Mouse (Mus musculus) forebrain, postnatal 0 days (tissue): ENCODE measurements at regions not wholly inside any gene's neighbourhood (a gene's known extent, or its start where the extent isn't known, plus 50 kb on each side); places are given as distances from the start of the nearest gene placed in this dataset.
A peak's percentile ranks its signal among the peaks of the same experiment; 100 is the strongest.

Experiments
- ATAC-seq: fragments of 200-750 bp; cut with Nextera tagmentation; 2 replicates; pipeline ENCODE4 v1.8.0; 2017; ENCODE audit warnings: mild to moderate bottlenecking, moderate library complexity
- DNase-seq: peaks from one replicate; pipeline ENCODE4 v3.0.0-alpha.2; 2015
- H3K27ac ChIP-seq: fragments of 300-500 bp; sonication (generic); 2 replicates; pipeline ENCODE4 v1.5.1; 2014; ENCODE audit warnings: low read depth, mild to moderate bottlenecking, antibody characterized with exemption, low read length, moderate library complexity, mixed read lengths
- H3K27me3 ChIP-seq: fragments of 300-500 bp; sonication (generic); 2 replicates; pipeline ENCODE4 v1.6.1; 2014; ENCODE audit warnings: mild to moderate bottlenecking, low read length, mixed read lengths; ENCODE audit not compliant: insufficient read depth
- H3K36me3 ChIP-seq: fragments of 300-500 bp; sonication (generic); 2 replicates; pipeline ENCODE4 v1.6.1; 2014; ENCODE audit warnings: mild to moderate bottlenecking, moderate library complexity; ENCODE audit not compliant: insufficient read depth
- H3K4me1 ChIP-seq: fragments of 300-500 bp; sonication (generic); 2 replicates; pipeline ENCODE4 v1.6.1; 2014; ENCODE audit warnings: antibody characterized with exemption; ENCODE audit not compliant: insufficient read depth
- H3K4me2 ChIP-seq: fragments of 300-500 bp; sonication (generic); 2 replicates; pipeline ENCODE4 v1.6.1; 2014; ENCODE audit warnings: low read depth, mild to moderate bottlenecking, moderate library complexity
- H3K4me3 ChIP-seq: fragments of 300-500 bp; sonication (generic); 2 replicates; pipeline ENCODE4 v1.5.1; 2014; ENCODE audit warnings: low read depth, low read length, mixed read lengths
- H3K9ac ChIP-seq: fragments of 300-500 bp; sonication (generic); 2 replicates; pipeline ENCODE4 v1.6.1; 2014; ENCODE audit warnings: mild to moderate bottlenecking
- H3K9me3 ChIP-seq: fragments of 300-500 bp; sonication (generic); 2 replicates; pipeline ENCODE4 v1.6.1; 2016; ENCODE audit warnings: low read length
- CTCF ChIP-seq: sonication (generic); IDR thresholded peaks from 2 replicates; pipeline ENCODE4 v1.5.1; 2016; ENCODE audit warnings: antibody characterized with exemption, control low read depth, low read depth
- WGBS: fragments of 180-500 bp; shearing (Covaris S2); extraction: QIAGEN DNeasy Blood & Tissue Kit; methylation state at CpG from one replicate; pipeline ENCODE4 v1.1.7; 2014; 5-methylcytosine and 5-hydroxymethylcytosine counted together

GRCm38 (mm10) chr8:115478406-115479060, 229.1 kb downstream of the Maf start:
- Histone ChIP-seq H3K4me1 (no peaks in the 10 kb centered on the region), H3K9ac (no peak overlapping the region), H3K9me3 (no peaks in the 10 kb centered on the region), H3K4me3 (no peak overlapping the region), H3K27me3 (no peaks in the 10 kb centered on the region), H3K27ac (no peak overlapping the region), H3K36me3 (no peaks in the 10 kb centered on the region), H3K4me2 (no peak overlapping the region)
- 86% methylated on average over 11 of the region's 11 CpGs for WGBS
- no peak for DNase-seq
- ATAC-seq, result no peak
- no peak for TF ChIP-seq CTCF

- Histone ChIP-seq H3K27me3 (0 out of 2 replicates have a peak, but pooled peaks cover 3% of the 10 kb centered on the region), H3K4me3 (no peak overlapping the region), H3K4me1 (no peaks in the 10 kb centered on the region), H3K36me3 (no peaks in the 10 kb centered on the region), H3K4me2 (no peak overlapping the region), H3K27ac (no peak overlapping the region), H3K9me3 (no peaks in the 10 kb centered on the region), H3K9ac (no peak overlapping the region)
- WGBS, result 94% methylated on average over 9 of the region's 9 CpGs
- TF ChIP-seq CTCF, result no peak
- ATAC-seq (no peak), DNase-seq (no peak)
Measured at GRCm38 (mm10) chr8:115476071-115476470, 231.5 kb downstream of the Maf start.

- no peak for TF ChIP-seq CTCF
- H3K27me3 ChIP-seq, result 0 out of 2 replicates have a peak, but pooled peaks cover 3% of the 10 kb centered on the region
- WGBS, result 79% methylated on average over 10 of the region's 10 CpGs
- DNase-seq (no peak), ATAC-seq (no peak)
- H3K4me3 ChIP-seq, result no peak overlapping the region
- no peak overlapping the region for H3K4me2 ChIP-seq
- no peak overlapping the region for H3K9ac ChIP-seq
- no peaks in the 10 kb centered on the region for H3K36me3 ChIP-seq
- H3K4me1 ChIP-seq, result no peaks in the 10 kb centered on the region
- H3K27ac ChIP-seq, result no peak overlapping the region
- no peaks in the 10 kb centered on the region for H3K9me3 ChIP-seq
Measured at GRCm38 (mm10) chr8:115475156-115475555, 232.4 kb downstream of the Maf start.

- 68% methylated on average over 8 of the region's 8 CpGs for whole genome bisulfite sequencing
- Histone ChIP-seq H3K36me3 (no peaks in the 10 kb centered on the region), H3K9ac (no peak overlapping the region), H3K27me3 (0 out of 2 replicates have a peak, but pooled peaks cover 3% of the 10 kb centered on the region), H3K27ac (no peak overlapping the region), H3K4me2 (no peak overlapping the region), H3K4me3 (no peak overlapping the region), H3K4me1 (no peaks in the 10 kb centered on the region), H3K9me3 (no peaks in the 10 kb centered on the region)
- no peak for DNase-seq
- ATAC-seq, result no peak
- no peak for TF ChIP-seq CTCF
Measured at GRCm38 (mm10) chr8:115473974-115474373, 233.6 kb downstream of the Maf start.

- WGBS, result 5% methylated on average over 9 of the region's 9 CpGs
- Histone ChIP-seq H3K9ac (no peak overlapping the region), H3K4me1 (peaks cover 4% of the 10 kb centered on the region; the same call in 1 of the 2 replicates), H3K9me3 (no peaks in the 10 kb centered on the region), H3K27ac (no peak overlapping the region), H3K4me3 (no peak overlapping the region), H3K4me2 (peak overlapping the region; percentile 4; the same call in 1 of the 2 replicates), H3K27me3 (peaks cover 14% of the 10 kb centered on the region; the same call in 1 of the 2 replicates), H3K36me3 (no peaks in the 10 kb centered on the region)
- no peak for TF ChIP-seq CTCF
- ATAC-seq (peak; percentile 42; the same call in 1 of the 2 replicates), DNase-seq (peak; percentile 54)
Measured at GRCm38 (mm10) chr8:115466553-115466952, 241.0 kb downstream of the Maf start.

GRCm38 (mm10) chr8:115466122-115466521, 241.5 kb downstream of the Maf start:
- peak; percentile 20; the same call in 1 of the 2 replicates for ATAC-seq
- H3K27ac ChIP-seq, result no peak overlapping the region

GRCm38 (mm10) chr8:115462657-115463056, 244.9 kb downstream of the Maf start:
- WGBS, result 74% methylated on average over 6 of the region's 6 CpGs
- no peak overlapping the region for H3K9ac ChIP-seq
- TF ChIP-seq CTCF, result no peak
- H3K27ac ChIP-seq, result no peak overlapping the region
- H3K36me3 ChIP-seq, result no peaks in the 10 kb centered on the region
- peaks cover 11% of the 10 kb centered on the region; the same call in 1 of the 2 replicates for H3K27me3 ChIP-seq
- no peak overlapping the region for H3K4me2 ChIP-seq
- no peak for DNase-seq
- no peaks in the 10 kb centered on the region for H3K9me3 ChIP-seq
- no peak for ATAC-seq
- H3K4me1 ChIP-seq, result peaks cover 4% of the 10 kb centered on the region; the same call in 1 of the 2 replicates
- no peak overlapping the region for H3K4me3 ChIP-seq

More at GRCm38 (mm10) chr8:115466122-115466521, 241.5 kb downstream of the Maf start:
- Histone ChIP-seq H3K4me1 (peaks cover 4% of the 10 kb centered on the region; the same call in 1 of the 2 replicates), H3K9me3 (no peaks in the 10 kb centered on the region), H3K4me3 (no peak overlapping the region), H3K4me2 (peak overlapping the region; percentile 4; the same call in 1 of the 2 replicates), H3K27me3 (peaks cover 12% of the 10 kb centered on the region; the same call in 1 of the 2 replicates), H3K9ac (no peak overlapping the region), H3K36me3 (no peaks in the 10 kb centered on the region)
- DNase-seq, result no peak
- TF ChIP-seq CTCF, result no peak
- WGBS, result 9% methylated on average over 7 of the region's 7 CpGs
